Mouse (Mus musculus): ENCODE measurements around the gene Fam57a.

DNA sequence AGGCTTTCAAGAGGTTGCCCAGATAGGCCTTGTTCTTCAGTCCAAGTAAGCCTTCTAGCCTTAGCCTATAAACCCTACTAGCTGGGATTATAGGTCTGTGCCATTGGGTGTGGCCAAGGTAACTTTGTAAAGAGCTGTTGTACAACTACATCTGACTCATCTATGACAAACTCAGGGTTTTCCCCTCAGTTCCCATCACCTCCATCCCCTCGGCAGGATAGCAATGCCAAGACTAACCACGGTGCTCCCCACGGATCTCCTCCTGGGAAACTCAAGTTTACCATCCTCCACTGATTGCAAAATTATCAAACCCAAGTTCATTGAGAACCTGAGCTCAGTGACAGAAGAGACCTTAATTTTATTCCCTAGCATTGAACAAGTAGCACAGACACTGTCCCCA is 56.7 kb downstream of the Fam57a start:
- TF ChIP-seq CTCF (IDR thresholded peaks at IDR 0.05; ENCODE audit: low read depth, low read length), result no peak
- no peak for TF ChIP-seq GATA1 (IDR thresholded peaks at IDR 0.05; ENCODE audit: borderline replicate concordance, low read length)

Data from G1E (cell line).